Mouse (Mus musculus) stomach, postnatal 0 days (tissue): ENCODE data around the gene Ephb4. TPM values are rescaled to one million over a fixed set of nuclear protein-coding genes. Genes with fewer than 3 reads are reported as not detected.

Experiments used
- ATAC-seq: fragments of 200-750 bp; cut with Nextera tagmentation; 2 replicates; pipeline ENCODE4 v1.8.0; 2017; ENCODE audit not compliant: low FRiP score, low TSS enrichment
- DNase-seq: peaks from one replicate; pipeline ENCODE4 v3.0.0-alpha.2; 2016; ENCODE audit warnings: low spot score
- H3K27ac ChIP-seq: fragments of 300-500 bp; sonication (generic); replicated peaks from 2 replicates; pipeline ENCODE4 v1.5.1; 2014; ENCODE audit warnings: mild to moderate bottlenecking, control low read depth
- H3K27me3 ChIP-seq: fragments of 300-500 bp; sonication (generic); 2 replicates; pipeline ENCODE4 v1.6.1; 2014; ENCODE audit warnings: low read length; ENCODE audit not compliant: control insufficient read depth, insufficient read depth
- H3K36me3 ChIP-seq: fragments of 300-500 bp; sonication (generic); 2 replicates; pipeline ENCODE4 v1.6.1; 2014; ENCODE audit warnings: low read length, mixed read lengths; ENCODE audit not compliant: control insufficient read depth, insufficient read depth
- H3K4me1 ChIP-seq: fragments of 300-500 bp; sonication (generic); replicated peaks from 2 replicates; pipeline ENCODE4 v1.6.1; 2014; ENCODE audit warnings: antibody characterized with exemption; ENCODE audit not compliant: control insufficient read depth, insufficient read depth
- H3K4me2 ChIP-seq: fragments of 300-500 bp; sonication (generic); replicated peaks from 2 replicates; pipeline ENCODE4 v1.6.1; 2014; ENCODE audit warnings: low read depth, mild to moderate bottlenecking, control low read depth, moderate library complexity
- H3K4me3 ChIP-seq: fragments of 300-500 bp; sonication (generic); 2 replicates; pipeline ENCODE4 v1.5.1; 2014; ENCODE audit warnings: low read depth, low read length, control low read depth
- H3K9ac ChIP-seq: fragments of 300-500 bp; sonication (generic); 2 replicates; pipeline ENCODE4 v1.6.1; 2014; ENCODE audit warnings: mild to moderate bottlenecking, low read length, control low read depth, mixed read lengths
- H3K9me3 ChIP-seq: fragments of 300-500 bp; sonication (generic); 2 replicates; pipeline ENCODE4 v1.6.1; 2016; ENCODE audit warnings: low read length; ENCODE audit not compliant: control insufficient read depth
- CTCF ChIP-seq: IDR thresholded peaks from 2 replicates; pipeline ENCODE4 v1.5.1; 2016; ENCODE audit warnings: antibody characterized with exemption, low read depth, mild to moderate bottlenecking, moderate library complexity
- EP300 ChIP-seq: optimal IDR thresholded peaks from 2 replicates; pipeline ENCODE3; 2016; ENCODE audit warnings: antibody characterized with exemption
- WGBS: fragments of 180-500 bp; shearing (Covaris S2); extraction: QIAGEN DNeasy Blood & Tissue Kit; methylation state at CpG from one replicate; pipeline ENCODE4 v1.1.7; 2014; 5-methylcytosine and 5-hydroxymethylcytosine counted together
- polyA plus RNA-seq: library from polyadenylated mRNA; unstranded; fragments of >200 nt; fragmentation: Nextera tagmentation; extraction: Ambion mirVana; gene quantifications from 2 replicates; pipeline ENCODE4 v1.2.1, GENCODE M21; 2015

Gene Ephb4
- polyA plus RNA-seq, 1 experiment from 2014 or later, result 12.1 TPM

DNA sequence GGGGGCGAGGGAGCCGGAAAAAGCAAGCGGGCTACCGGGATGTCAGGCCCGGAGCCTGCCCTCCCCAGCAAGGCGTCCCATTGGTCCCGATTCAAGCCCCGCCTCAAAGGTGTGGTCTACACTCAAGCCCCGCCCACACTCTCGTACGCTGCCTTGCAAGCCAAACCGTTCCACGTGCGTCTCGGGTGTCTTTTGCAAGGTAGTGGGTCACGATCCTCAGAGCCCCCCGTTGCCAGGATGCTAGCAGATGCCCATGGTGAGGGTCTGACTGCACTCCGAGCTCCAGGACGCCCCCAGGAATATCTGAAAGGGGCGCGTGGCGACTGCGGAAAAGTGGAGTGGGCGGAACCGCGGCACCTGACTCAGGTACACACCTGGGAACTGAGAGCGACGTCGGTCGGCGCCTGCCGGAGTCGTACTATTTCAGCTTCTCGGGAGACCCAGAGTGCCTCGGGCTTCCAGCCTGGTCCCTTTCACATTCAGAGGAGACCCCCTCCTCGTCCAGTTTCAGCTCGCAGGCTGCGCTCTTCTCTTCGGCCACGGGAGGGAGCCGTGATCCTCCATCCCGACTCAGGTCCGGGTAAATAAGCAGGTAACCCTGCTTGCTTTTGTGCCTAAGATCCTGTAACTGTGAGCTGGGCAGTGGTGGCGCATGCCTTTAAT, 16.3 kb upstream of the Ephb4 start, which contains the start of gene Slc12a9:
Slc12a9 (minus strand) TSS at position 86 of the 663 bp plus-strand sequence.
- Histone ChIP-seq H3K4me3 (peak within 1 kb of the TSS; percentile 65), H3K27ac (peak within 1 kb of the TSS; percentile 67), H3K9me3 (no peaks in the 10 kb centered on the region), H3K36me3 (no peaks in the 10 kb centered on the region), H3K9ac (peak within 1 kb of the TSS; percentile 67), H3K4me2 (peak within 1 kb of the TSS; percentile 91), H3K4me1 (no peaks in the 10 kb centered on the region), H3K27me3 (no peaks in the 10 kb centered on the region)
- ATAC-seq (peak; percentile 90), DNase-seq (peak; percentile 96)
- no peak for TF ChIP-seq EP300
- peak; percentile 84 for TF ChIP-seq CTCF
- WGBS, result under 1% methylated on average over 43 of the region's 44 CpGs

DNA sequence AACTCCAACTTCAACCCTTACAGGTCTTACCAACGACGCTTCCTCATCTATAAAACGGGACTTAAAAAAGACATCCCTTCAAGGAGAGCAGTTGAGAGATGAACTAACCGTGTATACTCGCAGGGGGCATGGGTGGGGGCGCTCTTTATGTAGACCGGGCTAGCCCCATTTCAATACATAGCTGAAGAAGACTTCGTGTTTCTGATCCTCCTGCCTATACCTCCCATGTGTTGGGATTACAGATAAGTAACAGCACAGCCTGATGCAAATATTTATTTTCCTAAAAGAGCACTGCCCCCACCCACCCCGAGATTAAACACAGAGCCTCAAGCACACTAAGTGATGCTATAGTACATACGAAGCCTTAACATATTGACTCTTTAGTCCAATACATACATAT, 15.6 kb upstream of the Ephb4 start:
- WGBS, result 42% methylated on average over 10 of the region's 10 CpGs
- no peaks in the 10 kb centered on the region for H3K9me3 ChIP-seq
- H3K9ac ChIP-seq, result no peak overlapping the region
- no peaks in the 10 kb centered on the region for H3K36me3 ChIP-seq
- TF ChIP-seq EP300, result no peak
- no peak for TF ChIP-seq CTCF
- DNase-seq (no peak), ATAC-seq (no peak)
- H3K4me1 ChIP-seq, result peaks cover 5% of the 10 kb centered on the region; the same call in 1 of the 2 replicates
- no peak overlapping the region for H3K27ac ChIP-seq
- peak overlapping the region; percentile 65 for H3K4me3 ChIP-seq
- no peaks in the 10 kb centered on the region for H3K27me3 ChIP-seq
- H3K4me2 ChIP-seq, result peak overlapping the region; percentile 91; the same call in 1 of the 2 replicates

DNA sequence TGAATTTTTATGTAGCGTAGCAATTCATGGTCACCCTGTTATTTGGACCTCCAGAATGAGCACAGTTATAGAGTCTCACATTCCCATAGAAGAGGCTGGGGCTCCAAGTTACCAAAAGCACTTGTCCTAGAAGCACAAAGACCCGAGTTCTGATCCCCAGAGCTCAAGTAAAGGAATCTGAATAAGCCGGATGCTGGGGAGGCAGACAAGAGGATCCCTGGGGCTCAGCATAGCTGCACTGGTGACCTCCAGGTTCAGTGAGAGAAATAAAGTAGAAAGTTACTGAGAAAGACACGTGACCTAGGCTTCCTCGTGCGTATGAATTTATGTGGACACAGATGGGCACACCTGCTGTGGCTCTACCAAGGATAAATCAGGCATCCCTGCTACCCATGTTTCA, 14.8 kb upstream of the Ephb4 start:
- DNase-seq (no peak), ATAC-seq (no peak)
- no peak overlapping the region for H3K4me3 ChIP-seq
- no peak for TF ChIP-seq EP300
- peaks cover 6% of the 10 kb centered on the region; the same call in 1 of the 2 replicates for H3K4me1 ChIP-seq
- H3K27ac ChIP-seq, result no peak overlapping the region
- H3K27me3 ChIP-seq, result no peaks in the 10 kb centered on the region
- H3K9me3 ChIP-seq, result no peaks in the 10 kb centered on the region
- no peaks in the 10 kb centered on the region for H3K36me3 ChIP-seq
- 67% methylated on average over 6 of the region's 6 CpGs for WGBS
- no peak overlapping the region for H3K4me2 ChIP-seq
- H3K9ac ChIP-seq, result no peak overlapping the region

DNA sequence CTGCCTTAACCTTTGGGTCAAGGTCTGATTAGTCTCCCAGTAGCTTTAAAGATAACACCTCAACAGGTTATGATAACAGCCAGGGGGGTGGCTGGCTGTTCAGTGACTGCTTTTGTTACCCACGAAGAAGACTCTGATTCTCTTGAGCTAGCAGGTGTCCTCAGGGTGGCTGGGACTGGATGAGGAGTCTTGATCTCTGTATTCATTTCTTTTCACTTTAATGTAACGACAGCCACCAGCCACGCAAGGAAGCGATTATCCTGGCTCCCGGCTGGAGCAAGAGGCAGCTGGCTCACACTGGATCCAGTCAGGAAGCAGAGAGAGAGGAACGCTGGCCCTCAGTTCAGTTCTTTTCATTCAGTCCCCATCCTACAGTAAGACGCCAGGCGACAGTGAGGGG, 12.7 kb upstream of the Ephb4 start:
- Histone ChIP-seq H3K36me3 (no peaks in the 10 kb centered on the region), H3K4me3 (no peak overlapping the region), H3K4me2 (no peak overlapping the region), H3K27me3 (no peaks in the 10 kb centered on the region), H3K4me1 (peaks cover 6% of the 10 kb centered on the region; the same call in 1 of the 2 replicates), H3K9ac (no peak overlapping the region), H3K9me3 (no peaks in the 10 kb centered on the region), H3K27ac (peak overlapping the region; percentile 36; the same call in 1 of the 2 replicates)
- DNase-seq, result no peak
- WGBS, result 49% methylated on average over 8 of the region's 8 CpGs
- no peak for ATAC-seq
- TF ChIP-seq EP300 (no peak), CTCF (no peak)

DNA sequence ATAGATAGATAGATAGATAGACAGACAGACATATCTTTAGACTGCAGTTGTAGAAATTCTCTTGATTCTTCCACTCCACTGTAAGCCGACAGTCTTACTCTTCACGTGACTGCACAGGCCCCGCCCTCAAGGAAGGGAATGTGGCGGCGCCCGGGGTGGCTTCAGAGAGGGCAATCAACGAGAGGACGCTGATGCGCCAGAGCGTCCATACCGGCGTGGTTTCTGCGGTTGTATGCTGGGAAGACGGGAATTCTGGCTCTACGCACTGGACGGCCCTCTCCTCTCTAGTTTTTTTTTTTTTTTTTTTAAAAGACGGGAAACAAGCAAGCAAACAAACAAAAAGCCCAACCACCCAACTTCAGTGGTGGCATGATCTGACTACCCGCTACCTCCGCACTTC, 11.7 kb upstream of the Ephb4 start:
- peaks cover 6% of the 10 kb centered on the region; the same call in 1 of the 2 replicates for H3K4me1 ChIP-seq
- 2% methylated on average over 19 of the region's 19 CpGs for WGBS
- peak; percentile 82 for ATAC-seq

DNA sequence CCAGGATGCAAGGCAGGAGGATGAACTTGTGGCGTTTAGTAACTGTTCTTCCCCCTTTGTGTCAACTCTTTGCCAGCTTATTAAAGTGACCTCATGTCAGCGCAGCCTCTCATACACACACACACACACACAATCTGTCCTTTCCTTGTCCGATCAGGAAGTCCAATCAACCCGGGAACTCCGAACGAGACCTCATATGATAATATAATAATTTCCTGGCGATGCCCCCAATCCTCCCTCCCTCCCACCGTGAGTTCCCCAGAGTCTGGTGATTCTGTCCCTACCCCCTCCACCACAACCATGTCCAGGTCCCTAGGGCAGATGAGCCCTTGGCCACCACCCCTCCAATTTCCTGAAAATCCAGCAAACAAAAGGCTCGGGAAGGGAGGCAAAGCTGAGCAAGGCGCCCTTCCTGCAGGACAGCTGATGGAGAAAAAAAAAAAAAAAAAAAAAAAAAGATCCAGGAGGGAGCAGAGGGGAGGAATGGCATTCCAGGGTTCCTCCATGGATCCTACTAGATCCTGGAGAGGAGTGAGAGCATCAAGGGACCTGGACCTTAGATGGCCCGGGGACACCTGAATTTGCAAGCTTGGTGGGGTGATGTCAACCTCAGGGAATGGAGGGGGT, 11.1 kb upstream of the Ephb4 start:
- Histone ChIP-seq H3K27ac (peak overlapping the region; percentile 85), H3K36me3 (no peaks in the 10 kb centered on the region), H3K9ac (peak overlapping the region; percentile 63), H3K4me1 (peaks cover 6% of the 10 kb centered on the region; the same call in 1 of the 2 replicates), H3K4me3 (peak overlapping the region; percentile 43), H3K9me3 (no peaks in the 10 kb centered on the region), H3K4me2 (peak overlapping the region; percentile 72), H3K27me3 (no peaks in the 10 kb centered on the region)
- WGBS, result 2% methylated on average over 11 of the region's 11 CpGs
- peak; percentile 42 for DNase-seq
- no peak for TF ChIP-seq CTCF
- TF ChIP-seq EP300, result no peak
- ATAC-seq, result peak; percentile 21

More for the DNA sequence above, 11.7 kb upstream of the Ephb4 start:
- Histone ChIP-seq H3K9me3 (no peaks in the 10 kb centered on the region), H3K27ac (peak overlapping the region; percentile 85), H3K36me3 (no peaks in the 10 kb centered on the region), H3K27me3 (no peaks in the 10 kb centered on the region), H3K4me3 (peak overlapping the region; percentile 43), H3K4me2 (peak overlapping the region; percentile 72), H3K9ac (peak overlapping the region; percentile 63)
- TF ChIP-seq EP300 (no peak), CTCF (no peak)
- peak; percentile 93 for DNase-seq
